Mouse (Mus musculus): ENCODE measurements at regions not wholly inside any gene's neighbourhood (a gene's known extent, or its start where the extent isn't known, plus 50 kb on each side); places are given as distances from the start of the nearest gene placed in this dataset.

- no peak for DNase-seq
Measured at GRCm38 (mm10) chr5:126335553-126336520, 804.3 kb downstream of the Tmem132b start.

- DNase-seq: no peak
Measured at GRCm38 (mm10) chr5:126337884-126338283, 806.3 kb downstream of the Tmem132b start.

GRCm38 (mm10) chr5:126343570-126343969 is 812.0 kb downstream of the Tmem132b start:
- DNase-seq: no peak

GRCm38 (mm10) chr5:126350936-126351335 is 819.4 kb downstream of the Tmem132b start:
- no peak for DNase-seq

- no peak for DNase-seq
Measured at GRCm38 (mm10) chr5:126369436-126369835, 837.9 kb downstream of the Tmem132b start.

GRCm38 (mm10) chr5:126392306-126392705 is 849.3 kb upstream of the Tmem132c start:
- DNase-seq: no peak

- no peak for DNase-seq
Measured at GRCm38 (mm10) chr5:126395331-126395730, 846.3 kb upstream of the Tmem132c start.

- DNase-seq: no peak
Measured at GRCm38 (mm10) chr5:126431748-126432147, 809.9 kb upstream of the Tmem132c start.

GRCm38 (mm10) chr5:126438696-126439095 is 802.9 kb upstream of the Tmem132c start:
- no peak for DNase-seq

GRCm38 (mm10) chr5:126440516-126440915 is 801.1 kb upstream of the Tmem132c start:
- DNase-seq: no peak

- no peak for DNase-seq
Measured at GRCm38 (mm10) chr5:126475761-126476160, 765.8 kb upstream of the Tmem132c start.

- no peak for DNase-seq
Measured at GRCm38 (mm10) chr5:126522076-126522475, 719.5 kb upstream of the Tmem132c start.

- DNase-seq: no peak
Measured at GRCm38 (mm10) chr5:126525863-126526262, 715.7 kb upstream of the Tmem132c start.

- no peak for DNase-seq
Measured at GRCm38 (mm10) chr5:126530806-126531527, 710.6 kb upstream of the Tmem132c start.

- DNase-seq: no peak
Measured at GRCm38 (mm10) chr5:126531528-126531894, 710.1 kb upstream of the Tmem132c start.

- DNase-seq: no peak
Measured at GRCm38 (mm10) chr5:126531975-126532374, 709.6 kb upstream of the Tmem132c start.

GRCm38 (mm10) chr5:126538072-126538471 is 703.5 kb upstream of the Tmem132c start:
- DNase-seq: no peak

- no peak for DNase-seq
Measured at GRCm38 (mm10) chr5:126544261-126544976, 697.2 kb upstream of the Tmem132c start.

- no peak for DNase-seq
Measured at GRCm38 (mm10) chr5:126547841-126548240, 693.8 kb upstream of the Tmem132c start.

- no peak for DNase-seq
Measured at GRCm38 (mm10) chr5:126551676-126552075, 689.9 kb upstream of the Tmem132c start.

- DNase-seq: no peak
Measured at GRCm38 (mm10) chr5:126559011-126559410, 682.6 kb upstream of the Tmem132c start.

- no peak for DNase-seq
Measured at GRCm38 (mm10) chr5:126565817-126566216, 675.8 kb upstream of the Tmem132c start.

GRCm38 (mm10) chr5:126566226-126566625 is 675.4 kb upstream of the Tmem132c start:
- no peak for DNase-seq

Measured in lung, postnatal 14 days (tissue).